Mouse (Mus musculus) ovary, postnatal 36 days (tissue): ENCODE data around the gene Trp63.

Experiments
- DNase-seq: peaks from one replicate; pipeline ENCODE4 v3.0.0; 2022; ENCODE audit warnings: low spot score, mixed read lengths

The Trp63 gene

DNA sequence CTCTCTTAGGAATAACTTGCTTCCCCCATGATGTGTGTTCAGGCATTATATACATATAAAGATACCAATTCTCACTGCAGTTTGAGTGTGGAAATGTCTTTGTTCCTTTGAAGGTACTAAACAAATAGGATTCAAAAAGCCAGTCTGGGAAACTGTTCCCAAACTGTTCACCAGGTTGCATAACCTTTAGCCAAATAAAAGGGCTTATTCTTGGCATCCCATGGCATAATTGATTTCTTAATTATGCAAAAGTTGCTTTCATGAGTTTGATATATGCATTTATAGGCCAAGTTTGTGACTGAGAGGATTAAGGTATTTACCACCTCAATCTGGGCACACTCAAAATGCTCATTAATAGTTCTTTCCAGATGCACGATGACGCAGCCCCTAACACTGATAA is 192.1 kb downstream of the Trp63 start:
- no peak for DNase-seq

DNA sequence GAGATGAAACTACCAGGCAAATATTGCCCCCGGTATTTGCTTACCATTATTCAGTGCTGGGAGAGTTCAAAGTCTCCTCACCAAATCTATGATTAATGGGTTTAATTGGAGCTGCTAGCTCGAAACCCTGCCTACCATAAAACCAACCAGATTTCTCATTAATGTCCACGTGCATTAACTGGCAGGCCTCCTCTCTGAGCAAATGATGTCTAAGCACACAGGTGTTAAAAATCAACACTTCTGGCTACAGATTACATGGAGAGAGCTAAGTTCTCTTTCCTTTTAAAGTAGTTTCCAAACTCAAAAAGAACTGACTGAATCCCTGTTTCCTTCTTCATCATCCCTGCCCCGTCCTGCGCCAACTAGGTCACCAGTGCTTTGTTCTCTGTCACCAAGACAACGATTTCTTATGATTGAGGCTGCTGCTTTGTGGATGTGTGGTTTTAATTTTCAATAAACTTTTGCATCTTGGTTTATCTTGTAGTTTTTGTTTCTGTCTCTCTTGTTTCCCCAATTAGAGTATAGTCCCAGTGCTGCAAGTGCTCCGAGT is 193.9 kb downstream of the Trp63 start:
- no peak for DNase-seq

DNA sequence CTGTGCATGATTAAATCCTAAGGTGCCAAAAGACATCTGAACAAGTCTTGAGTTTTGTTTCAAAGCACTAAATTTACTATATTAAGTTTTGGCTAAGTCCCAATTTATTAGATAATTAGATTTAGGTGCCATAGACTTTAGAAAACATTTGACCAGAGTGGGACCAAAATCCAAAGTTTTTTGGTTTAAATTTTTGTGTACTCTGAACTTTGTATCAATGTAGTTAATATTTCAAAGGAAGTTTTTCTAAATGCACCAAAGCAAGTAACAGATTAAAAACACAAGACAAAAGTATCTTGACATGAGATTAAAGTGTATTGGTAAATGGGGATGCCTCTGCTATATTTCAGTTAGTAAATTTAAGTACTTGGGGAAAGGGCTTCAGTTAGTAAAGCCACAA is 194.6 kb downstream of the Trp63 start:
- DNase-seq, result no peak

DNA sequence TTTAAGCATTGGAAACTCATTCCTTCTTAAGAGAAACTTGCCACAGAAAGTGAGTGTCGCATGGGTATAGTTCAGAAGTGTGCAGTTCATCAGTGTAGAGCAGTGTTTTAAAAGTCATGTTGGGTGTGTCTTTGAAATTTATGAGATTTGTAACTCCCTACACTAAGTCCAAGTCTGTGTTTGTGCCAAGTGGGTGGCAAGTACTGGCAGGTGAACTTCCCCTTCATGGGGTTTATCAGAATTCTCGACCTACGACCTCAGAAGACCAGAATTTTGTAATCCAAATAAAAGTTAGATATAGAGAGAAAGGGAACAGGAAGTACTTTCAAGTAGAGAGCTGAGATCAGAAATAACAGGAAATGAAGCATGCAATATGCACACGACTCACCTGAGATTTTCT is 215.5 kb downstream of the Trp63 start:
- DNase-seq, result no peak

DNA sequence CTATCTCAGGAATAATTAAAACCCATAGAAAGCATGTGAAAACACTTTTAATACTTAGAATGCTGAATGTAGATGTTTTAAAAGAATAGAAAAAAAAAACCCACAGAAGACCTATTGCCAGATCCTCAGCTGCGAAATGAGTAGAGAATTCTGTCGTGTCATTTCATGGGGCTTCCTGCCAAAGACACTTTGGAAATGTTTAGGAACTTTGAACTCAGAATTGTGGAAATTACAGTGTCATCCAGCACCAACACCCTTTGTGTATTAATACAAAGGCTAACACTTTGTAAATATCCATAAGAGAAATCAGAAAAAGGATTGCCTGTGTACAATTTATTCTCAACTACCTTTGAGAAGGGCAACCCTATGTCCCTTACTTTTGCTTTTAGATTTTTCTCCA is 216.1 kb downstream of the Trp63 start:
- no peak for DNase-seq

DNA sequence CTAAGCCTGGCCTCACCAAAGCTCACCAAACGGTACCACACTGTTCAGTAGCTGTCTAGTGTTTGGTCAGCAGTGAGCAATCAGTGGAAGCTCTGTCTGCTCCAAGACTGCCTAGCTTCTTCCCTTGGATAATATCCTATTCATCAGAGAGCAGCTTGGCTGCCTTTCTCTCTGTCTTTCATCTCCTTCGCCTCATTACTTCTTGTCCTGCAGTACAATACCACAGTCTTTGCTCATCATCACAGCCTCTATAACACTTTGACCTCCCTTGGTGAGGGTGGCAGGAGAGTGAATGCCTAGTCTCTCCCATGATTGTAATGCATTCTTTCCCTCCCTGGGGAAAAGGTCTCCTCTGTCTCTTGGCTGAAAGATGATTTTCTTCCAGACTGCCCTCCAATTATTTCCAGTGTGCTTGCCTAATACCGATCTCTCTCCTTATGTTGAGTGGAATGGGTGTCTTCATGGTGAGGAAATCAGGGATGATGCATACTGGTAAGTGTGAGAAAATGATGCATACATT is 216.9 kb downstream of the Trp63 start:
- no peak for DNase-seq

DNA sequence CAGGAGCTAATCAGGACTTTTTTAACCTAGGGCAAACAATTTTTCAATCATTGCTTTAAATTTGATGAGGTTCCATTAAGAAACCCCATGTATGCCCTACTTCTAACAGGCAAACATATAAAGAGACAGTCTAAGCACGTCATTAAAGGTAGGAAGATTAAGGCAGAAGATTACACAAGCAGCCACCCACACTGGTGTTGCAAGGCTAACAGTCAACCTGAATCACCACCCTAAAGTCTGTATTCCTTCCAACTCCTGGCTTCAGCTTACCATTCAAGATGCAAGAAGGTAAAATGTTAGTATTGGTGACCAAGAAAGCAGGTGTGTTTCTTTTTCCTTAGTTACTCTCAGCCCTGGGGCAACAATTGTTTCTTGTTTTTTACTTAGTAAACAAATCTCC is 228.6 kb downstream of the Trp63 start:
- no peak for DNase-seq

DNA sequence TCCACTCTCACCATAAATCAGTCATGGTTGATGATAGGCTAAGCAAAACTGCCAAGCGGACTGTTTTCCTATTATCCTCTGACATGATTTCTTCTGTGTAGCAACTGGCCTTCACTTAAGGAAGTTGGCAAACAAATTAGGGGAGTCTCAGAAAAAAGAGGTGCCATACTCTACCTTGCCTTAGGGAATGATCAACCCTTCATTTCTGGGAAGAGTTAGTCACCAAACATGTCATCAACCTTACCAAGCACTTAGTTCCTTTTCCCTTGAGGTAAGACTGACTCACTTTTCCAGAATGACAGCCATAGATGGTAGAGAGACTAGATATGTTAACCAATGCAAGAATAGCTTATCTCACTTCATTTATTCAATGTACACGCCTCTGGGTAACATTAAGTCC is 250.6 kb downstream of the Trp63 start:
- DNase-seq, result no peak
